Mouse (Mus musculus): ENCODE data around the gene P3h4. TPM values are rescaled to one million over a fixed set of nuclear protein-coding genes. Genes with fewer than 3 reads are reported as not detected.
A peak's percentile ranks its signal among the peaks of the same experiment; 100 is the strongest.

P3h4 gene
- not detected for polyA plus RNA-seq (2017; shearing (Covaris generic))

GRCm38 (mm10) chr11:100414021-100414913 is at the start of gene P3h4:
Gene P3h4 (minus strand): TSS chr11:100414836.
- ATAC-seq = no peak

DNA sequence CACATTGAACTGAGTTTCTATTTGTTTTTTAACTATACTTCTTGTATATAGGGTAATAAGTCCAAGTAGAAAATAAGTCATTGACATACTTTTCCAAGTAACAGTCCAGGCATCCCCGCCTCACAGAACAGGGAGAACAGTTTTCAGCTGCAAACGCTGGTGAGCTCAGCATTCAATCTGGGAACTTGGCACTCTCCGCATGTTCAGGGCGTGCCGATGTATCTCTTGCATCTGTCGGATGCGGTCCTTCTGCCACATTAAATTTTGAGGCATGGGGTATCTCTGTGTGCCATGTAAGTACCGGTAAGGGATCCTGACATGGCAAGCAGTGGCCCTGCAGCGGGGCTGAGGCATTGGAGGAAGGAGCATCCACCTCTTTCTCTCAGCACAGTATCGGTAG is 48.1 kb upstream of the P3h4 start:
- ATAC-seq = no peak

DNA sequence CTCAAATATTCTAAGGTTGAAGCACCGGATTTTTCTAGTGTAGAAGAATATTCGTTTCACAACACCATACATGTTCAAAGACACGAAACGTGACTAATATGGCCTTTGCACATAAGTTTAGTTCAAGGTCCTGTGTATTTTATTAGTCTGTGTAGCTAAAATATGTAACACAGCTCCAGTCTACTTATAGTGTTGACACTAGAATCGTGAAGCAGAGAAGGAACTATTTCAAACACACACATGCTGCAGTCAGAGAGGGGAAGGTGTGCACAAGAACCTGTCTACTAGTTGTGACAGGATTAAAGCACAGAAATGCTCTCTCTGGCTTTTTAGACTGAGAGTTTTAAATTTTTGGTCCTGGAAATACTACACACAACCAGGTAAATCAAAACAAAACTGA is 43.1 kb upstream of the P3h4 start:
- no peak for ATAC-seq

- no peak for ATAC-seq
Observed at GRCm38 (mm10) chr11:100457247-100457646, 42.6 kb upstream of the P3h4 start.

GRCm38 (mm10) chr11:100442625-100443024 is 28.0 kb upstream of the P3h4 start:
- ATAC-seq = no peak

DNA sequence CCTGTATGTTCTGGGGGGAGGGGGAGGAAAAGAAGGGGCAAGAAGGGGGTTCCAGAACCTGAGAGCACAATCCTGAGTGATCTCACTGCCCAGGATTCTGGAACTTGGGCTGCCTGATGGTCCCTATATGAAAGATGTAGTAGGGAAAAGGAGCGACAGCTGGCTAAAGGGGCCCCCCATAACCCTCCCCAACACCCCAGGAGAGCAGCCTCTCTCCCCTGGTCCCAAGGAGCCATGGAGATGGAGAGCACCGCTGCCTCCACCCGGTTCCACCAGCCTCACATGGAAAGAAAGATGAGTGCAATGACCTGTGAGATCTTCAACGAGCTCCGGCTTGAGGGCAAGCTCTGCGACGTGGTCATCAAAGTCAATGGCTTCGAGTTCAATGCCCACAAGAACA is 27.2 kb upstream of the P3h4 start, which contains the start of the genes Nt5c3b and Klhl10:
Nt5c3b (minus strand) TSS at position 12 of the 400 bp plus-strand sequence.
Klhl10 (plus strand) TSS at position 121 of the 400 bp plus-strand sequence.
- ATAC-seq = no peak

DNA sequence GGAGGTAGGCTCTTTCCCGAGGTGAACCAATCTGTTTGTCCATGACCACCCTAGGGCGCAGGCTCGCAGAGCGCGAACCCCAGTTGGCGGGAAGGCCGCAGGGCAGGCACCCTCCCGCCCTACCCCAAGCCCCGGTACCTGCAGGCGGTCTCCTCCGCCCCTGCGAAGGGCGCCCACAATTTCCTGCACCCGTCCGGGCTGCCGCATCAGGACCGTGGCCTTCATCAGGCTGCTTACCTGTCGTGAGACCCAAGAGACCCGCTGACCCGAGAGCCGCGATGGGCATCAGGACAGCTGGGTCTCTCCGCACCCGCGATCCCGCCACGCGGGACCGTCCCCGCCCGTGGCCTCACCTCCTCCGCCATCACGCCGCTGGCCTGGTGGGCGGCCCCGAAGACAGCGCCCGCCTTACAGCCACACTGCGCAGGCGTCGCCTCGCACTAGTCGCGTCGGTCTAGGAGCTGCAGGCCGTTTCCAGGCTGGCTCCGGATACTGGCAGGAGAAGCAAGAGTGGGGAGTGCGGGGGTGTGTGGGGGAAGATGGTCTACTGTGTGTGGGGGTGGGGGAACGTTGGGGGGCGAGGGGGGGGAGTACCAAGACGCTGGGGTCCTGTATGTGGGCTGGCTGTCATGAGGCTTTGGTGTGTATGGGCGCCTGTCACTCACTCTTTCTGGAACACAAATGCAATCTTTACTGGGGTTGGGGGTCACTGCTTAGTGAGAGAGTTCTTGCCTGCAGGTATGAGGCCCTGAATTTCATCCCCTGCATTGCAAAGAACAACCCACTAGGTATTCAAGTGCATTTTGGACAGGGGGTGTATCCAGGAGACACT is 26.3 kb upstream of the P3h4 start:
- peak; percentile 96 for ATAC-seq

DNA sequence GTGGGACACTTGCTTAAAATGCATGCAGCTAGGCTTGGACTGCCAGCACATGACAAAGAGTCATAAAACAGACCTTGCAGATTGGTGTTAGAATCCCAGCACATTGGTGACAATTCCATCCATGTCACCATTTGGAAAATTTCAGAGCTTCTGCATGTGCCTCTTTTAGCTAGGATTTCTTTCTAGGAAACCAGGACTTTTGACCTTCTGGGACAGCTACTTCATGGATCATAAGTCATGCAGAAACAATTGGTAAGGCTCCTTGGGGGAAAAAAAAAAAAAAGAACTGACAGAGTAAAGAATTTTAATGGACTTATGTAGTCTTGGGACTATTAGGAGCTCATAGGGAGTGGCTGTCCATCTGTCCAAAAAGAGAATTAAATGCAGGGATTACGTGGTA is 23.3 kb upstream of the P3h4 start:
- ATAC-seq = no peak

GRCm38 (mm10) chr11:100435678-100436246 is 21.1 kb upstream of the P3h4 start:
- no peak for ATAC-seq

- ATAC-seq = no peak
Observed at GRCm38 (mm10) chr11:100432002-100432401, 17.4 kb upstream of the P3h4 start.

DNA sequence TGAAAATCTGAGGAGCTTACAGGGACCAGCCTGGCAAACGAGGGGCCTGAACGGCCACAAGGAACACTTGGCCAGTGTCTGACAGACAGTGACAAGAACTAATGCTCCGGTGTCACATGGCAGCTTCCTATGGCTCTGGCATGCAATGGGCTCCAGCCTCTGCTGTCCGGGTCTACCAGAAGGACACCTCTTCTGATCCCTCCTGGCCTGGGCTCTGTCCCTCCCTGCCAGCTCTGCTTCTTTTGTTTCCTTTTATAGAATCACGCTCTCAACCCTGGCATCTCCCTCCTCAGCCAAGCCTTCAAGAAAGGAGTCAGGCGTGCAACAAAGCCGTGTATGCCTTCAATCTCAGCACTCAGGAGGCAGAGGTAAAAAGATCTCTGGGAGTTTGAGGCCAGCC is 15.4 kb upstream of the P3h4 start:
- no peak for ATAC-seq

GRCm38 (mm10) chr11:100428612-100429199 is 14.1 kb upstream of the P3h4 start:
- no peak for ATAC-seq

DNA sequence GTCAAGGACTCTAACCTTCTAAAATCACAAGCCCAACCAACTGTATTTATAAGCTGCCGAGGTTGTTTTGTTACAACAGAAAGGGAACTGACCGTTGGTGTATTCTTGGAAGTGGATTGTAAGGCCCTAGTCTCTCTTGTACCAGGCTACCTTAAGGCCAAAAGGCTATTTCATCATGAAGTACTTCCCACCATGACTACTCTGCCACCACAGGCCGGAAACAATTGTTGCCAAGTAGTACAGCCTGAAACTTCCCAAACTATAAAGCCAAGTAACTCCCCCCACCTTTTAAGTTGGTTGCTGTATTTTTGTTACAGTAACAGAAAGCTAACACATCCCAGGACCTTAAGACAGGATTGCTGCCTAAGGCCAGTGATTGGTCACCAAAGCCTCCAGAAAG is 12.2 kb upstream of the P3h4 start:
- ATAC-seq = no peak

- ATAC-seq = no peak
Observed at GRCm38 (mm10) chr11:100425851-100426250, 11.2 kb upstream of the P3h4 start.

- no peak for ATAC-seq
Observed at GRCm38 (mm10) chr11:100423836-100424235, 9.2 kb upstream of the P3h4 start.

- ATAC-seq = no peak
Observed at GRCm38 (mm10) chr11:100421537-100421936, 6.9 kb upstream of the P3h4 start.

GRCm38 (mm10) chr11:100414914-100415822 is 532 bp upstream of the P3h4 start, which contains the start of gene Fkbp10:
Gene Fkbp10 (plus strand): TSS chr11:100415697.
- no peak for ATAC-seq

DNA sequence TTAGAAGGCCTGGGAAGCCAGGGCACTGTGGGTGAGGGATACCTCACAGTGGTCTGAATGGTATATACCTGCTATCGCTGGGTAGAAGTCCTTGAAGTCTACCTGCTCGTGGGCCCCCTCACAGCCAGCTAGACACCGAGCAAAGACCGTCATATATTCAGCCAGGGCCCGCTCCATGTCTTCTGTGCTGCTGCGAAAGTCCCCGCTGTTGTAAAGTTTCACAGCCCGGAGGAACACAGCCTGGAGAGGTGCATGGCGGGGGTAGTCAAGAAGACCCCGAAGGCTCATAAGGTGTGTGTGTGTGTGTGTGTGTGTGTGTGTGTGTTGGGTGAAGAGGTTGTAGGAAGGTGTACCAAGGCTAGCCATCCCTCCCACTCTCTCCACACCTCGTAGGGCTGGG is 1.1 kb downstream of the P3h4 start:
- ATAC-seq = no peak

- ATAC-seq = no peak
Observed at GRCm38 (mm10) chr11:100411736-100412135, 2.9 kb downstream of the P3h4 start.

DNA sequence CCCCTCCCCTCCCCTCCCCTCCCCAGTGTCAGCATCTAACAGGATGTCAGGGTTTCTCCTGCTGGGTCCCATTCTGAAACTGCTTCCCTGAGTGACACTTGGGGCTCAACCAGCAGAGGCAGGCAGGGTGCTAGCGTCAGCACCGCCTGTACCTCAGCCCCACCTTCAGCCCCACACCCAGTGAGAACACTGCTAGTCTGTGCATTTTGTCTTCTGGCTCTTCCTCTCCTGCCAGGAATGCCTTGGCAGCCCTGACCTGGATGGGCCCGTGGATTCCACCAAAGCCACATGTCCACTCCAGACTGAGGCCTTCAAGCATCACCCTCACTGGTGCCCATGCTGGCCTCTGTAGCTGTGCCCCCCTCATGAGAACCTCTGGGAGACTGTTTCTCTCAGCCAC is 5.0 kb downstream of the P3h4 start:
- no peak for ATAC-seq

GRCm38 (mm10) chr11:100408835-100409462 is 5.7 kb downstream of the P3h4 start:
- no peak for ATAC-seq
